Mouse (Mus musculus): ENCODE results near the gene Ppara.
"Not testable (repeated sequence)": the region's sequence is repeated elsewhere in the genome, so short reads cannot be mapped to it uniquely, and the experiment has no call there.

Ppara gene

GRCm38 (mm10) chr15:85756611-85757010 is 21.8 kb downstream of the Ppara start:
- no peak for DNase-seq (ENCODE audit: low spot score)

DNA sequence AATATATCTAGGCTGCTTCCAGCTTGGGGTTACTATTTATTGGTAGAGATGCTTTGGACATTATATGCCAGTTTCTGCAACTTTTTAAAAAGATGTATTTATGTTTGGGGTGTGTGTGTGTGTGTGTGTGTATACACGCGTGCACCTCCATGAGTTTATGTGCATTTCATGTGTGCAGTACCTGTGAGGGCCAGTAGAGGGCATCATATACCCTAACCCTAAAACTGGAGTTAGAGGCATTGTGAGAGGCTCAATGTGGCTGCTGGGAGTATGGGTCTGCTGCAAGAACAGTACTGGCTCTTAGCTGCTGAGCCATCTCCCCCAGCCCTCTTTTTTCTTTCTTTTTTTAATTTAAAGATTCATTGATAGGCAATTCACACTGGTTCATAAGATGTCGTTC is 23.0 kb downstream of the Ppara start:
- no peak for DNase-seq (ENCODE audit: low spot score)

DNA sequence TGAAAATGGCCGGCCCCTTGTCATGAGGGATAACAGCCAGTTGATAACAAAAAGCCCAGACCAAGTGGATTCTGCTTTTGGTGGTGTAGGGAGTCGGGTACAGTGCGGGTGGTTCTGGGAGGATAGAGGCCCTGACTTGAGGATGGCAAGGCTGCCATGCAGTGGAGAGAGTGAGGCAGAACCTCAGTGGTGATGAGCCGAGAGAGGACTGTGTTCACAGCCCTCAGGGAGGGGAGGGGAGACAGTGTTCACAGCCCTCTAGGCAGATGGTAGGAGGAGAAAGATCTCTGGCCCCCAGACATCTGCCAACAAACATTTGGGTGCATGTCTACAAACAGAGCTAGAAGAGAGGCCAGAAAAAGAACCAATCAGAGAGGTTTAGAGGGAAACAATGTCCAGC is 28.0 kb downstream of the Ppara start:
- DNase-seq (ENCODE audit: low spot score) = no peak

DNA sequence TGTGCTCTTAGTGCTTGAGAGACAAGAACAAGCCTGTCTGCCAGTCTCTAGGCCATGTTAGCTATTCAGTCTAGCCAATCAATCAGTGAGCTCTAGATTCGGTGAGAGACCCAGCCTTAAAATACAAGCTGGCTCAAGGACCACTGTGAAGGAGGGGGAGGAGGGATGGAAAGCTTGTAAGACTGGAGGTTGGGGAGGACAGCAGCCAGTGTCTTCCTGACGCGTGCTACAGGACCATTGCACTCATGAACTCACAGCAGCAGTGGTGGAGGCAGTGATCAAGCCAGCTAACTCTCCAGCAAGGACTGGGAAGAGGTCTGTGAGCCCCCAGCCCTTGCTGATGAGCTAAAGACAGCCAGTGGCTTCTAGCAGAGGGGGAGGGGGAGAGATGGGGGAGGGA is 30.2 kb downstream of the Ppara start:
- DNase-seq (ENCODE audit: low spot score) = no peak

GRCm38 (mm10) chr15:85766677-85767076 is 31.9 kb downstream of the Ppara start:
- DNase-seq (ENCODE audit: low spot score) = no peak

DNA sequence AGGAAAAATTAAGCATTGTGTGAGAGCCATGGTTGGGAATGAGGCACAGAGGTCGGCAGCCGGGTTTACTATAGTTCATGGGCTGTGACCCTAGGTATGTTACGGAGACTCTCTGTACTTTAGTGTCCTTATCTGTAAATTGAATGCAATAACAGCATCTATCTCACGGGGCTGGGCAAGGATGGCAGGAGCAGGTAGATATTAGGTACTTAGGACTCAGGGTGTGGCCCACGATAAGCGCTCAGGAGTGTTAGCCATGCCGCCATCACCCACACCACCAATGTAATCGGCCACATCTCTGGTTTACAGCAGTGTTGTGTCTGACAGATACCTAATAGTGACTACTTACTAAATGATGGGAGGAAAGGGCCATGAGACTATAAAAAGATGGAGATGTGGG is 34.2 kb downstream of the Ppara start:
- no peak for DNase-seq (ENCODE audit: low spot score)

GRCm38 (mm10) chr15:85771306-85772121 is 36.7 kb downstream of the Ppara start:
- no peak for DNase-seq (ENCODE audit: low spot score)

DNA sequence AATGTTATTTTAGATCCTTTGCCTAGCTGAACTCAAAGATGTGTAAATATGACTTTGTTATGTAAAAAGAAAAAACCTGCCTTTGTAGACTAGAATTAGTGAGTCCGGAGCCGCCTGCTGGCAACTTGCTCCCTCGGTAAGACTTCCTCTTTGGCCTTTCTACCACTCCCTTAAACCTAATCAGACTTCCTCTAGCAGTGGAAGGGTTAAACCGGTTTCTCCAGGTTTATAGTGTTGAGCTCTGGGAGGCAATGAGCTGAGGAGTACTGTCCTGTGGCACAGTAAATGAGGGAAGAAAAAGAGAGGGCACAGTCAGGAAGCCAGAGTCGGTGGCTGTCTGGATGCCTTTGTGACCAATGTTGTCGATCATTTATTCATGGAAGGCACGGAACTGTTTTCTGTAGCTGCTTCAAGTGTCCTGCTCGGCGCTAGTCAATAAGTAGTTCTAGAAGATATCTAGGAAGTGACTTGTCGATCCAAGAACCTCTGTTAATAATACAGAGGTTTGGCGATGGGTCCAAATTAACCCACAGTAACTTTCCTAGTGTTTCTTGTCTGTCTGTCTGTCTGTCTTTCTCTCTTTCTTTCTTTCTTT is 37.5 kb downstream of the Ppara start:
- no peak for DNase-seq (ENCODE audit: low spot score)

GRCm38 (mm10) chr15:85774419-85774818 is 39.6 kb downstream of the Ppara start:
- no peak for DNase-seq (ENCODE audit: low spot score)

DNA sequence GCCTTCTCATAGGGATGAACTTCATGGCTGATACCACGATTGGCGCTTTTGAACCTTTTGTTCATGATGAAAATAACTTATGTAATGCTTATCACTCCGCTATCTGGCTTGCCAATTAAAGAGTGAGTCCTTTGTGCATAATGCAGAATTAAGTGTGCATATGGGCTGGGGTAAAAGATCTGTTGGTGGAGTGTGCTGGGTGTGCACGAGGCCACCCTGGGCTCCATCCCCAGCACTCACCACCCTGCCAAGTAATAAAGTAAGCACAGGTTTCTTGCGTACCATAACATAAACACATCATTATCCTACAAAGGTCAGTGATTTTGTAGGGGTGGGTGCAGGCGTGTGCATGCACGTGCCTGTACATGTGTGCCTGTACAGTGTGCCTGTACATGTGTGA is 40.2 kb downstream of the Ppara start:
- no peak for DNase-seq (ENCODE audit: low spot score)

GRCm38 (mm10) chr15:85776241-85776640 is 41.5 kb downstream of the Ppara start:
- no peak for DNase-seq (ENCODE audit: low spot score)

GRCm38 (mm10) chr15:85776771-85777170 is 42.0 kb downstream of the Ppara start:
- DNase-seq (ENCODE audit: low spot score) = no peak

DNA sequence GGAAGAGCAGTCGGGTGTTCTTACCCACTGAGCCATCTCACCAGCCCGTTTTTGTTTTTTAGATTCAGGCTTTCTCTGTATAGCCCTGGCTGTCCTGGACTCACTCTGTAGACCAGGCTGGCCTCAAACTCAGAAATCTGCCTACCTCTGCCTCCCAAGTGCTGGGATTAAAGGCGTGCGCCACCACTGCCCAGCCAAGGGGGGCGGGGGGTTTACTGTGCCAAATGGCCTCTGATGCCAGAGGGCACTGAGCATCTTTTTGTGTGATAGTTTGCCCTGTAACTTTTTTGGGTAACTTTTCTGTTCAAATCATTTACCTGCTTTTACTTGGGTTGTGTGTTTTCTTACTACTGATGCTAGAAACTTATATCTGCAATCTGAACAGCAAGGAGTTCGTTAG is 44.1 kb downstream of the Ppara start:
- DNase-seq (ENCODE audit: low spot score) = not testable (repeated sequence)

- DNase-seq (ENCODE audit: low spot score) = no peak
These were observed 48.4 kb downstream of the Ppara start for GRCm38 (mm10) chr15:85783146-85783545.

- no peak for DNase-seq (ENCODE audit: low spot score)
These were observed 49.6 kb downstream of the Ppara start for GRCm38 (mm10) chr15:85784341-85784740.

GRCm38 (mm10) chr15:85786711-85787110 is 51.9 kb downstream of the Ppara start:
- no peak for DNase-seq (ENCODE audit: low spot score)

DNA sequence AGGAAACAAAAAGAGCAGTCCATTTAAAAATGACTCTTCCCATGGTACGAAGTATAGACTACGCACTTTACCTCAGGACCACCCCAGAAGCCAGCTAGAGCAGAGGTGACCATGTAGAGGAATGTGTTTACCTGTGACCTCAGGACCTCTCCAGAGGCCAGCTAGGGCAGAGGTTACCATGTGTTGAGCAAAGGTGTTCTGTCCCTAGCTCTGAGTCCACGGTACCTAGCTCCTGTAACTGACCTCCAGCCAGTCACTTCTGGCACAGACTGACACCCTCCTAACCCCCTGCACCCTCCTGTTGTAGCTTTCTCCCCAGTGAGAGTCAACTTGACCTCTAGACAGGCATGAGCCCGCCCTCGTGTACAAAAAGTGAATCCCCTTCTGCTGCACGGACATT is 52.7 kb downstream of the Ppara start:
- no peak for DNase-seq (ENCODE audit: low spot score)

DNA sequence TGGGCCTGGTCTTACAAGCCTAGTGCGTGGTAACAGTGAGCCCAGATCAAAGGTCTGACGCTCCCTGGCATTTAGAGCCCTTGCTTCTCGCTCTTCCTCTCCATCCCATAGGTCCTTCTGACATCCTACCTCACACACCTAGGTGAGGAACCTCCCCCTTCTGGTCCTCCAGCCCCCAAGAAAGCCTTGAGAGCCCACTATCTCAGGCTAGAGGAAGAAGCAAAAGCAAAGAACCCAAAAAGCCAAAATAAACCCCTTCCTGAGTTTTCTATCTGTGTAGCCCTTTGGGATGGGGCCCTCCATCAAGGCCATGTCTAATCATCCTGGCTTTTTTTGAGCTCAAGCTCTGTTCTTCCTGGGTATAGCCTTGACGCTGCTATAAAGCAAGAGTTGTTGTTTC is 53.3 kb downstream of the Ppara start:
- no peak for DNase-seq (ENCODE audit: low spot score)

GRCm38 (mm10) chr15:85788633-85789032 is 53.9 kb downstream of the Ppara start:
- no peak for DNase-seq (ENCODE audit: low spot score)

DNA sequence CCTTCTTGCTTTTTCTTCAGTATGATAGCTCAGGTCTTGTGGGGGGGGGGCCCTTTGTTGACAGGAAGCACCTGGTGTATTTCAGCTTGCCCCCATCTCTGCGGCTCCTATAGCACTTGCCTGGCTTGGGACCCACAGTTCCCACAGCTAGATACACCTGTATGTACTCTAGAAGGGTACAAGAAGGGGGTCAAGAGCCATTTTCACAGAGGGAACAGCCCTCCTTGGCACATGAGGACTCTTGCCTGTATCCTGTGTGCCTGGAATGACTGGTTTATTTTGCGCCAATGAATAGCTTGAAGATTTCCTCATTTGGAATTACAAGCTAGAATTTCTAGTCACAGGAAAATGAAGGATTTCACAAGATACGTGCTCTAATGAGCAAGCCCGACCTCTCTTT is 56.7 kb downstream of the Ppara start:
- no peak for DNase-seq (ENCODE audit: low spot score)

- DNase-seq (ENCODE audit: low spot score) = no peak
These were observed 58.0 kb downstream of the Ppara start for GRCm38 (mm10) chr15:85792819-85793218.

DNA sequence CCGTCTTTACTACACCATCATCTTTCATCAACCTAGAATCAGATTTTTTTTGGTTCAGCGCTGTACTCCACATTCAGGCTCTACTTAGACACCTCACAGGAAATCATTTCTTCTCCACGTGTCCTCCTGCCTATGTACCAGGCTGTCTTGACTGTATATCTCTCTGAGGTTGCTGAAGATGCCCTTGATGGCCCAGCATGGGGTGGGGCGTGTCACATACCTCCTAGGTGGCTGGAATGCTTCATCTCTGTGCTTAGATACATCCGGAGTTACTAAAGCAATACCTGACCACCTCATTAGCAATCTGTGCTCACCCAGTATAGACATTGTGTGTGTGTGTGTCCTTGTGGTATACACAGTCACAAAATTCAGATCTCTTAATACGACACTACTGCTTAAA is 60.7 kb downstream of the Ppara start:
- no peak for DNase-seq (ENCODE audit: low spot score)

DNA sequence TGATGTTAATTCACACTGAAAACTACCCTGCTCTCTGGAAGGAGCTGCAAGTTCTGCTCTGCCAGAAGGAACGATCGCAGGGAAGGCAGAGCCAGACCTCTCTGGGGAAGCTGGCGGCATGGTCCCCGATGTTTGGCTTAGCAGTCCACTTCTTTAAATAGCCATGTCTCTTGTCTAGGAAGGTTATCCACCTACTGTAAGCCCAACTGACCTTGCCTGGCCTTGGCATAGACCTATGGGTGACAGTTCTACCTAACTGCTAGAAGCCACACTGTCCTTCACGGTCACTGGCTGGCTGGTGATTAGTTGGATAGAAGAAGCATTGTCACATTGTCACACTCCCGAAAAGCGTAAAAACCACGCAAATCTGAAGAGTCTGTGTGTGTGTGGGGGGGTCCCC is 63.9 kb downstream of the Ppara start:
- no peak for DNase-seq (ENCODE audit: low spot score)

DNA sequence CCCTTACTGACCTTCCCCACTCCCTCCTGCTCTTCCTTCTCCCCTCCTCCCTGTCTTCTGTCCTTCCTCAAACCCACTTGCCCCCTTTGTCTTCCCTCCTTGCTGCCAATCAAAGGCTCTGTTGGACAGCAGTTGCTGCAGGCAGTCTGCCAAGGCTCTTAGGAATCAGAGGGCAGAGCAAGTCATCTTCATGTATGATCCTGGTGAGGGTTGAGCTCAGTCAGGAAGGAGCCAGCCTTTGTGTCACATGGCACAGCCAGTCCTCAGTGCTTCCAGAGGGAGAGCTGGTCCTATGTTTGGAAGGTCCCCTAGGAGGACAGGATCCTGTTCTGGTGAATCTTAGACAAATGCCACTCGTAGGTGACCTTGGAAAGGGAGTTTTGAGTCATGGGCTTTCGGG is 68.1 kb downstream of the Ppara start:
- no peak for DNase-seq (ENCODE audit: low spot score)

Data from ovary, postnatal 10 days (tissue).